Mouse (Mus musculus) heart, embryonic 11.5 days (tissue): ENCODE data around the gene Rmnd5b. TPM values are rescaled to one million over a fixed set of nuclear protein-coding genes. Genes with fewer than 3 reads are reported as not detected.

ENCODE experiments used
- ATAC-seq: fragments of 200-750 bp; cut with Nextera tagmentation; replicated peaks from 2 replicates; pipeline ENCODE4 v1.8.0; 2017; ENCODE audit warnings: moderate library complexity; ENCODE audit not compliant: insufficient number of reproducible peaks, low FRiP score, low TSS enrichment
- H3K27ac ChIP-seq: fragments of 300-500 bp; sonication (generic); 2 replicates; pipeline ENCODE4 v1.5.1; 2014; ENCODE audit warnings: mild to moderate bottlenecking, low read depth, low read length
- H3K27me3 ChIP-seq: fragments of 300-500 bp; sonication (generic); 2 replicates; pipeline ENCODE4 v1.6.1; 2014; ENCODE audit warnings: mild to moderate bottlenecking, low read length, mixed read lengths; ENCODE audit not compliant: control insufficient read depth, insufficient read depth
- H3K36me3 ChIP-seq: fragments of 300-500 bp; sonication (generic); 2 replicates; pipeline ENCODE4 v1.6.1; 2014; ENCODE audit warnings: mild to moderate bottlenecking, low read length, moderate library complexity, mixed read lengths; ENCODE audit not compliant: control insufficient read depth, insufficient read depth
- H3K4me1 ChIP-seq: fragments of 300-500 bp; sonication (generic); 2 replicates; pipeline ENCODE4 v1.6.1; 2014; ENCODE audit warnings: low read length; ENCODE audit not compliant: control insufficient read depth, insufficient read depth
- H3K4me2 ChIP-seq: fragments of 300-500 bp; sonication (generic); 2 replicates; pipeline ENCODE4 v1.6.1; 2014; ENCODE audit warnings: mild to moderate bottlenecking, moderate library complexity
- H3K4me3 ChIP-seq: fragments of 300-500 bp; sonication (generic); 2 replicates; pipeline ENCODE4 v1.5.1; 2014; ENCODE audit warnings: low read depth, low read length
- H3K9ac ChIP-seq: fragments of 300-500 bp; sonication (generic); 2 replicates; pipeline ENCODE4 v1.6.1; 2014; ENCODE audit warnings: mild to moderate bottlenecking, low read depth, low read length, moderate library complexity
- H3K9me3 ChIP-seq: fragments of 300-500 bp; sonication (generic); replicated peaks from 2 replicates; pipeline ENCODE4 v1.6.1; 2016; ENCODE audit warnings: low read length; ENCODE audit not compliant: control insufficient read depth
- WGBS: fragments of 180-500 bp; shearing (Covaris S2); extraction: QIAGEN DNeasy Blood & Tissue Kit; methylation state at CpG from one replicate; pipeline ENCODE4 v1.1.7; 2014; ENCODE audit not compliant: insufficient replicate concordance; 5-methylcytosine and 5-hydroxymethylcytosine counted together
- polyA plus RNA-seq: library from polyadenylated mRNA; unstranded; fragments of >200 nt; fragmentation: Nextera tagmentation; extraction: Ambion mirVana; gene quantifications from 2 replicates; pipeline ENCODE4 v1.2.1, GENCODE M21; 2014

Gene Rmnd5b
- polyA plus RNA-seq, 1 experiment from 2014 or later: 32.2 TPM

DNA sequence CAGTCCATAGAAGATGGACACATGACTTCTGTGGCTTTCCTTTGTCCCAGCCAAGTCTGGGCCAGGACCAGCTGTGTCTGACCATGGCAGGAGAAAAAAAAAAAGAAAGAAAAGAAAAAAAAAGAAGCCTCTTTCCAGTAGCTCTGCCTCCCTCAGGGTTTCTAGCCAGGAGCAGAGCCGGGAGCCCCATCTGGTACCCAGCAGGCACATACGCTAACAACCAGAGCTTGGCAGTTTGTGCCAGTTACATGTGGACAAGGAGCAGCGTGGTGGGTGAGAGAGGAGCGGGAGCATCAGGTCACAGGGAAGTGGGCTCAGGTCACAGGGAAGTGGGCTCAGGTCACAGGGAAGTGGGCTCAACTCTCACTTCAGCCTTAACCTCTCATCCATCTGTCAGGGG, 59.2 kb downstream of the Rmnd5b start:
- Histone ChIP-seq H3K36me3 (no peaks in the 10 kb centered on the region), H3K4me3 (no peak overlapping the region), H3K27ac (no peak overlapping the region), H3K4me2 (no peak overlapping the region), H3K9me3 (no peaks in the 10 kb centered on the region), H3K9ac (no peak overlapping the region), H3K4me1 (no peaks in the 10 kb centered on the region), H3K27me3 (no peaks in the 10 kb centered on the region)
- WGBS: 79% methylated on average over 4 of the region's 4 CpGs
- ATAC-seq: no peak

Other genes with a start within 250 kb of the Rmnd5b start
- gene Phykpl, start 51.1 kb downstream of the Rmnd5b start, polyA plus RNA-seq: 14.4 and 14.9 TPM in 2 replicates
- 362 and 384 TPM in 2 replicates for gene Hnrnpab, start 29.0 kb downstream of the Rmnd5b start, polyA plus RNA-seq
- gene Nhp2, start 16.2 kb downstream of the Rmnd5b start, polyA plus RNA-seq: 114 and 131 TPM in 2 replicates
- 4.2 and 6.4 TPM in 2 replicates for gene N4bp3, start 14.9 kb upstream of the Rmnd5b start, polyA plus RNA-seq
- 0.59 and 0.97 TPM in 2 replicates for gene D930048N14Rik, start 15.1 kb upstream of the Rmnd5b start, polyA plus RNA-seq
- 69.5 and 72.7 TPM in 2 replicates for gene 0610009B22Rik, start 53.0 kb upstream of the Rmnd5b start, polyA plus RNA-seq
- 14.2 and 14.5 TPM in 2 replicates for gene Sec24a, start 127.7 kb upstream of the Rmnd5b start, polyA plus RNA-seq
- gene Sar1b, start 127.8 kb upstream of the Rmnd5b start, polyA plus RNA-seq: 132 and 136 TPM in 2 replicates
- 0.21 and 0.46 TPM in 2 replicates for gene Jade2, start 221.8 kb upstream of the Rmnd5b start, polyA plus RNA-seq